Mouse (Mus musculus) liver, adult (tissue): ENCODE measurements around the gene Zpr1.

Experiments used
- GATA4 ChIP-seq: IDR thresholded peaks from 2 replicates; pipeline ENCODE4 v1.6.1; 2014; ENCODE audit warnings: mild to moderate bottlenecking, low read length; ENCODE audit not compliant: insufficient replicate concordance

Zpr1 gene

GRCm38 (mm10) chr9:46272677-46273454, at the start of gene Zpr1:
Gene Zpr1, plus strand, starts transcription at chr9:46273064.
- TF ChIP-seq GATA4, result peak; percentile 64; the same call in 1 of the 2 replicates

- TF ChIP-seq GATA4, result no peak
Measured at GRCm38 (mm10) chr9:46223090-46223489, 49.8 kb upstream of the Zpr1 start.

GRCm38 (mm10) chr9:46224101-46224500, 48.8 kb upstream of the Zpr1 start:
- no peak for TF ChIP-seq GATA4

- no peak for TF ChIP-seq GATA4
Measured at GRCm38 (mm10) chr9:46224945-46225660, 47.8 kb upstream of the Zpr1 start.

- no peak for TF ChIP-seq GATA4
Measured at GRCm38 (mm10) chr9:46227064-46227614, 45.7 kb upstream of the Zpr1 start.

GRCm38 (mm10) chr9:46228491-46228890, 44.4 kb upstream of the Zpr1 start, which contains the start of gene Apoa1:
Gene Apoa1, plus strand, starts transcription at chr9:46228580.
- peak; percentile 46; the same call in 1 of the 2 replicates for TF ChIP-seq GATA4

GRCm38 (mm10) chr9:46229573-46230449, 43.1 kb upstream of the Zpr1 start:
- TF ChIP-seq GATA4, result no peak

GRCm38 (mm10) chr9:46230450-46230975, 42.4 kb upstream of the Zpr1 start:
- no peak for TF ChIP-seq GATA4

- TF ChIP-seq GATA4, result 0 out of 2 replicates have a peak, but pooled peaks have one; percentile 3
Measured at GRCm38 (mm10) chr9:46235196-46235595, 37.7 kb upstream of the Zpr1 start.

- no peak for TF ChIP-seq GATA4
Measured at GRCm38 (mm10) chr9:46235596-46235648, 37.4 kb upstream of the Zpr1 start, which contains the start of gene Apoc3. Gene Apoc3, minus strand, starts transcription at chr9:46235636.

- TF ChIP-seq GATA4, result peak; percentile 12; the same call in 1 of the 2 replicates
Measured at GRCm38 (mm10) chr9:46235649-46236048, 37.2 kb upstream of the Zpr1 start.

- TF ChIP-seq GATA4, result no peak
Measured at GRCm38 (mm10) chr9:46238850-46239249, 34.0 kb upstream of the Zpr1 start.

- no peak for TF ChIP-seq GATA4
Measured at GRCm38 (mm10) chr9:46240526-46241153, 32.2 kb upstream of the Zpr1 start, which contains the start of gene Apoa4. Gene Apoa4, plus strand, starts transcription at chr9:46240696.

GRCm38 (mm10) chr9:46241818-46242217, 31.0 kb upstream of the Zpr1 start:
- TF ChIP-seq GATA4, result peak; percentile 60; the same call in 1 of the 2 replicates

- no peak for TF ChIP-seq GATA4
Measured at GRCm38 (mm10) chr9:46243122-46243521, 29.7 kb upstream of the Zpr1 start.

GRCm38 (mm10) chr9:46243584-46243983, 29.3 kb upstream of the Zpr1 start:
- TF ChIP-seq GATA4, result no peak
